Comparison of ENCODE assay signal across 8 mouse cellular contexts in the genomic region with DNA sequence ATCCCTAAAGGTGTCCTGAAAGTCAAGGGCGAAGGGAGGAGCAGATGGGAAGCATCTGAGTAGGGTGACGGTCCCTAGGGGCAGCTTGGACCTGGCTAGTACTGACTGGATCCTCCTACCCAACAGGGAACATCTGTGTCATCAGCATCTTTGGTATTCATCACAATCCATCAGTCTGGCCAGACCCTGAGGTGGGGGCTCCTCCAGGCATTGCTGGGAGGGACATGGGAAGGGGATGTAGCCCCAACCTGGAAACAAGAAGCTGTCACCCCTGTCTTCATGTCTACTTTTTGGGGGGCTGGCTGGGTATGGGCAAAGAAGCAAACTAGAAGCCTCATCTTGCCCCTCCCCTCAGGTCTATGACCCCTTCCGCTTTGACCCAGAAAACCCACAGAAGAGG. TPM values are rescaled to one million over a fixed set of nuclear protein-coding genes. Genes with fewer than 3 reads are reported as not detected.
DNase-seq lines count a peak whose midpoint lies in the region; ATAC-seq and TF ChIP-seq lines count a peak whose summit lies in the region.
"Not testable (repeated sequence)": the region's sequence is repeated elsewhere in the genome, so short reads cannot be mapped to it uniquely, and the experiment has no call there.

No protein-coding gene starts in this region.

- H3K27ac ChIP-seq in ES-E14 (ENCODE audit: insufficient read depth, low read depth, low read length, poor library complexity, severe bottlenecking); embryonic facial prominence, embryonic 15.5 days (replicated peaks); heart, embryonic 11.5 days (ENCODE audit: low read depth, low read length); hindbrain, embryonic 13.5 days; kidney, embryonic 15.5 days; liver, embryonic 16.5 days (ENCODE audit: low read length); midbrain, embryonic 15.5 days; small intestine, adult 2 months (ENCODE audit: insufficient read depth, low read depth, low read length): not testable (repeated sequence)

- DNase-seq in ES-E14 (ENCODE audit: low read depth, low spot score) = not testable (repeated sequence)

- TF ChIP-seq POLR2A in small intestine, adult 2 months (IDR thresholded peaks at IDR 0.05; ENCODE audit: low read depth, low read length) = not testable (repeated sequence)

- not testable (repeated sequence) for H3K9ac ChIP-seq in ES-E14 (ENCODE audit: insufficient read depth, low read depth, low read length, poor library complexity, severe bottlenecking); embryonic facial prominence, embryonic 15.5 days; heart, embryonic 11.5 days (ENCODE audit: low read depth, low read length); kidney, embryonic 15.5 days; liver, embryonic 16.5 days (ENCODE audit: low read depth, low read length)
- H3K9ac ChIP-seq in hindbrain, embryonic 13.5 days = peak overlapping the region; percentile 73
- H3K9ac ChIP-seq in midbrain, embryonic 15.5 days = peak overlapping the region; percentile 44

- not testable (repeated sequence) for ATAC-seq in embryonic facial prominence, embryonic 15.5 days (ENCODE audit: insufficient number of reproducible peaks, low FRiP score, low TSS enrichment, low read depth); heart, embryonic 11.5 days (replicated peaks; ENCODE audit: insufficient number of reproducible peaks, low FRiP score, low TSS enrichment); kidney, embryonic 15.5 days (replicated peaks; ENCODE audit: low FRiP score); liver, embryonic 16.5 days (ENCODE audit: low read depth)
- peak; percentile 59 for ATAC-seq in hindbrain, embryonic 13.5 days (ENCODE audit: low FRiP score)
- ATAC-seq in midbrain, embryonic 15.5 days (replicated peaks) = peak; percentile 64

- not testable (repeated sequence) for H3K4me1 ChIP-seq in ES-E14 (ENCODE audit: control insufficient read depth in 2 of 2, insufficient read depth in 2 of 2, low read length in 2 of 2, poor library complexity in 1 of 2); embryonic facial prominence, embryonic 15.5 days; heart, embryonic 11.5 days (ENCODE audit: control insufficient read depth, insufficient read depth, low read length); kidney, embryonic 15.5 days; liver, embryonic 16.5 days (ENCODE audit: control insufficient read depth, low read depth, low read length); small intestine, adult 2 months (ENCODE audit: control insufficient read depth, insufficient read depth, insufficient read length, low read length)
- H3K4me1 ChIP-seq in hindbrain, embryonic 13.5 days (replicated peaks) = peaks cover 13% of the 10 kb centered on the region
- peaks cover 11% of the 10 kb centered on the region for H3K4me1 ChIP-seq in midbrain, embryonic 15.5 days

- peak overlapping the region; percentile 45 for H3K4me2 ChIP-seq in embryonic facial prominence, embryonic 15.5 days (replicated peaks)
- H3K4me2 ChIP-seq in heart, embryonic 11.5 days = peak overlapping the region; percentile 64
- H3K4me2 ChIP-seq in hindbrain, embryonic 13.5 days = peak overlapping the region; percentile 55
- peak overlapping the region; percentile 60 for H3K4me2 ChIP-seq in kidney, embryonic 15.5 days
- H3K4me2 ChIP-seq in liver, embryonic 16.5 days (ENCODE audit: low read depth, low read length) = peak overlapping the region; percentile 44
- H3K4me2 ChIP-seq in midbrain, embryonic 15.5 days = peak overlapping the region; percentile 69

- 92% methylated on average over 3 of the region's 3 CpGs for WGBS in embryonic facial prominence, embryonic 15.5 days
- WGBS in heart, embryonic 11.5 days (ENCODE audit: insufficient replicate concordance) = 80% methylated on average over 3 of the region's 3 CpGs
- WGBS in hindbrain, embryonic 13.5 days = 93% methylated on average over 3 of the region's 3 CpGs
- WGBS in kidney, embryonic 15.5 days = 93% methylated on average over 3 of the region's 3 CpGs
- 65% methylated on average over 3 of the region's 3 CpGs for WGBS in liver, embryonic 16.5 days (ENCODE audit: insufficient replicate concordance)
- WGBS in midbrain, embryonic 15.5 days = 87% methylated on average over 3 of the region's 3 CpGs
- WGBS in small intestine, adult 2 months = 96% methylated on average over 3 of the region's 3 CpGs

- in situ Hi-C loops in ES-E14 (cut with MboI; ENCODE audit: low sequenced_read_pairs in 2 of 2, unreplicated experiment in 2 of 2) = not testable (repeated sequence)

- H3K27me3 ChIP-seq in embryonic facial prominence, embryonic 15.5 days; heart, embryonic 11.5 days (ENCODE audit: control insufficient read depth, insufficient read depth, low read length); hindbrain, embryonic 13.5 days; kidney, embryonic 15.5 days; liver, embryonic 16.5 days (ENCODE audit: control insufficient read depth, insufficient read depth, low read depth, low read length); midbrain, embryonic 15.5 days (replicated peaks); small intestine, adult 2 months (ENCODE audit: control insufficient read depth, insufficient read depth, low read length): not testable (repeated sequence)

- H3K36me3 ChIP-seq in ES-E14 (ENCODE audit: control insufficient read depth, insufficient read depth, low read length, poor library complexity, severe bottlenecking); embryonic facial prominence, embryonic 15.5 days; heart, embryonic 11.5 days (ENCODE audit: control insufficient read depth, insufficient read depth, low read length); hindbrain, embryonic 13.5 days; kidney, embryonic 15.5 days; liver, embryonic 16.5 days (ENCODE audit: control insufficient read depth, insufficient read depth); midbrain, embryonic 15.5 days (replicated peaks): not testable (repeated sequence)
- peaks cover 14% of the 10 kb centered on the region for H3K36me3 ChIP-seq in small intestine, adult 2 months (ENCODE audit: control insufficient read depth, insufficient read depth, low read length)

- not testable (repeated sequence) for H3K9me3 ChIP-seq in ES-E14 (ENCODE audit: control insufficient read depth, insufficient read depth, low read depth, low read length); embryonic facial prominence, embryonic 15.5 days (replicated peaks); heart, embryonic 11.5 days (replicated peaks; ENCODE audit: control insufficient read depth, low read length); hindbrain, embryonic 13.5 days; kidney, embryonic 15.5 days (replicated peaks); liver, embryonic 16.5 days (replicated peaks; ENCODE audit: control insufficient read depth, low read length); midbrain, embryonic 15.5 days

- TF ChIP-seq CTCF in small intestine, adult 2 months (IDR thresholded peaks at IDR 0.05; ENCODE audit: extremely low read depth, insufficient read length, insufficient replicate concordance, low read depth, low read length) = not testable (repeated sequence)

- H3K4me3 ChIP-seq in ES-E14 (ENCODE audit: insufficient read depth in 1 of 2, low read depth in 1 of 2, low read length in 2 of 2, poor library complexity in 1 of 2, severe bottlenecking in 1 of 2) = peak overlapping the region; percentile 46 to 76
- H3K4me3 ChIP-seq in embryonic facial prominence, embryonic 15.5 days (replicated peaks); liver, embryonic 16.5 days (ENCODE audit: low read depth, low read length): not testable (repeated sequence)
- peak overlapping the region; percentile 25; the same call in 1 of the 2 replicates for H3K4me3 ChIP-seq in heart, embryonic 11.5 days (ENCODE audit: low read depth, low read length)
- peak overlapping the region; percentile 41 for H3K4me3 ChIP-seq in hindbrain, embryonic 13.5 days
- peak overlapping the region; percentile 37; the same call in 1 of the 2 replicates for H3K4me3 ChIP-seq in kidney, embryonic 15.5 days (replicated peaks)
- H3K4me3 ChIP-seq in midbrain, embryonic 15.5 days = peak overlapping the region; percentile 44
- peak overlapping the region; percentile 57; the same call in 1 of the 2 replicates for H3K4me3 ChIP-seq in small intestine, adult 2 months (ENCODE audit: low read depth, low read length)

RNA-seq across cellular contexts. Expression of a gene that starts 14.0 kb away (rescaled TPM):
- total RNA-seq in ES-E14 (2012; rRNA removed) = 20.8 and 44.2 TPM in 2 replicates
- polyA plus RNA-seq in embryonic facial prominence, embryonic 15.5 days (2015; fragmentation: Nextera tagmentation; extraction: Ambion mirVana) = 18.2 and 23.3 TPM in 2 replicates
- polyA plus RNA-seq in heart, embryonic 11.5 days (2014; fragmentation: Nextera tagmentation; extraction: Ambion mirVana) = 12.6 and 15.9 TPM in 2 replicates
- polyA plus RNA-seq in hindbrain, embryonic 13.5 days (2015; fragmentation: Nextera tagmentation; extraction: Ambion mirVana) = 19.9 and 23.4 TPM in 2 replicates
- polyA plus RNA-seq in kidney, embryonic 15.5 days (2015; fragmentation: Nextera tagmentation; extraction: Ambion mirVana) = 20.9 and 21.7 TPM in 2 replicates
- 4.4 and 4.6 TPM in 2 replicates for polyA plus RNA-seq in liver, embryonic 16.5 days (2015; fragmentation: Nextera tagmentation; extraction: Ambion mirVana)
- polyA plus RNA-seq in midbrain, embryonic 15.5 days (2015; fragmentation: Nextera tagmentation; extraction: Ambion mirVana) = 14.7 and 19.8 TPM in 2 replicates
- polyA plus RNA-seq in small intestine, adult 2 months (2012; rRNA removed) = 69.4 and 140 TPM in 2 replicates

RNA-seq across cellular contexts. Expression of a gene that starts 44.5 kb away (rescaled TPM):
- total RNA-seq in ES-E14 (2012; rRNA removed) = 7.2 and 13.7 TPM in 2 replicates
- 11.7 and 15.5 TPM in 2 replicates for polyA plus RNA-seq in embryonic facial prominence, embryonic 15.5 days (2015; fragmentation: Nextera tagmentation; extraction: Ambion mirVana)
- polyA plus RNA-seq in heart, embryonic 11.5 days (2014; fragmentation: Nextera tagmentation; extraction: Ambion mirVana) = 4.6 and 5.1 TPM in 2 replicates
- 12.8 and 13.1 TPM in 2 replicates for polyA plus RNA-seq in hindbrain, embryonic 13.5 days (2015; fragmentation: Nextera tagmentation; extraction: Ambion mirVana)
- polyA plus RNA-seq in kidney, embryonic 15.5 days (2015; fragmentation: Nextera tagmentation; extraction: Ambion mirVana) = 8.4 and 9.3 TPM in 2 replicates
- 0.62 and 0.87 TPM in 2 replicates for polyA plus RNA-seq in liver, embryonic 16.5 days (2015; fragmentation: Nextera tagmentation; extraction: Ambion mirVana)
- polyA plus RNA-seq in midbrain, embryonic 15.5 days (2015; fragmentation: Nextera tagmentation; extraction: Ambion mirVana) = 13.5 and 16.1 TPM in 2 replicates
- polyA plus RNA-seq in small intestine, adult 2 months (2012; rRNA removed) = 2.3 and 2.5 TPM in 2 replicates
